Mouse (Mus musculus) forebrain, embryonic 13.5 days (tissue): ENCODE data around the gene Bicral. TPM values are rescaled to one million over a fixed set of nuclear protein-coding genes. Genes with fewer than 3 reads are reported as not detected.

ENCODE experiments used
- ATAC-seq: fragments of 200-750 bp; cut with Nextera tagmentation; 2 replicates; pipeline ENCODE4 v1.8.0; 2017
- H3K27ac ChIP-seq: fragments of 300-500 bp; sonication (generic); 2 replicates; pipeline ENCODE4 v1.5.1; 2015; ENCODE audit warnings: inconsistent platforms, mild to moderate bottlenecking, moderate library complexity
- H3K27me3 ChIP-seq: fragments of 300-500 bp; sonication (generic); 2 replicates; pipeline ENCODE4 v1.6.1; 2015; ENCODE audit warnings: mild to moderate bottlenecking, inconsistent platforms
- H3K36me3 ChIP-seq: fragments of 300-500 bp; sonication (generic); 2 replicates; pipeline ENCODE4 v1.6.1; 2015; ENCODE audit warnings: mild to moderate bottlenecking, inconsistent platforms; ENCODE audit not compliant: poor library complexity, severe bottlenecking
- H3K4me1 ChIP-seq: fragments of 300-500 bp; sonication (generic); 2 replicates; pipeline ENCODE4 v1.6.1; 2015; ENCODE audit warnings: inconsistent platforms
- H3K4me2 ChIP-seq: fragments of 300-500 bp; sonication (generic); 2 replicates; pipeline ENCODE4 v1.6.1; 2015; ENCODE audit warnings: inconsistent platforms, mild to moderate bottlenecking, moderate library complexity
- H3K4me3 ChIP-seq: fragments of 300-500 bp; sonication (generic); 2 replicates; pipeline ENCODE4 v1.5.1; 2015; ENCODE audit warnings: mild to moderate bottlenecking, inconsistent platforms
- H3K9ac ChIP-seq: fragments of 300-500 bp; sonication (generic); 2 replicates; pipeline ENCODE4 v1.6.1; 2015; ENCODE audit warnings: mild to moderate bottlenecking, inconsistent platforms
- H3K9me3 ChIP-seq: fragments of 300-500 bp; sonication (generic); replicated peaks from 2 replicates; pipeline ENCODE4 v1.6.1; 2016; ENCODE audit warnings: inconsistent platforms
- WGBS: fragments of 180-500 bp; shearing (Covaris S2); methylation state at CpG from one replicate; pipeline ENCODE4 v1.1.7; 2015; 5-methylcytosine and 5-hydroxymethylcytosine counted together
- polyA plus RNA-seq: library from polyadenylated mRNA; unstranded; fragments of >200 nt; fragmentation: Nextera tagmentation; extraction: Ambion mirVana; gene quantifications from 2 replicates; pipeline ENCODE4 v1.2.1, GENCODE M21; 2015

Bicral gene
- polyA plus RNA-seq, 1 experiment from 2014 or later, result 5.2 TPM

DNA sequence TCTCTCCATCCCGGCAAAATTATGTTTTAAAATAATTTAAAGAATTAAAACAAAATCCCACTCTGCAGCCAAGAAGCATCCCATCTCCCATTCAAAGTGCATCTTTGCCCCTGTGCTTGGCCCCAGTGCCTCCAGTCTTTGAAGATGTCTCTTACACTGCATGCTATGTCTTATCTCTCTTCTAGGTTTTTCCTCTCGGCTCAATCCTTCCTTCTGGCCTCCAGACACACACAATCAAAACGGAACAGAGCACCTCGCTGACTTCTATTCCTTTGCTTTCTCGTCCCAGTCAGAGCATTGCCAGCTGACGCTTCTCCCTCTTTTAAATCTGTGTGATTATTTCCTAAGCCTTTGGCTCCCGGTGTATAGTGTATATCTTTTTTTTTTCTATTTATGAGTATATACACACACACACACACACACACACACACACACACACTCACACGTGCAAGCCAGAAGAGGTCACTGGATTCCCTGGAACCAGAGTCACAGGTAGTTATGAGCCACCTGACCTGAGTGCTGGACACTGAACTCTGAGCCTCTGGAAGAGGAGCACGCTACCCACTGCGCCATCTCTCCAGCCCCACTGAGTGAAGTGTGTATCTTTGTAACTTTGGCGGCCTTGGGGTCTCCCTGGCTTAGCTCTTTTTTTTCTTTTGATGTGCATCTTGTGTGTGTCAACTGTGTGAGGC is 27.1 kb upstream of the Bicral start:
- no peak for ATAC-seq
- WGBS, result 88% methylated on average over 11 of the region's 11 CpGs
- Histone ChIP-seq H3K27me3 (no peaks in the 10 kb centered on the region), H3K27ac (no peak overlapping the region), H3K4me1 (peaks cover 8% of the 10 kb centered on the region), H3K9me3 (no peaks in the 10 kb centered on the region), H3K4me3 (no peak overlapping the region), H3K4me2 (no peak overlapping the region), H3K9ac (no peak overlapping the region), H3K36me3 (no peaks in the 10 kb centered on the region)

DNA sequence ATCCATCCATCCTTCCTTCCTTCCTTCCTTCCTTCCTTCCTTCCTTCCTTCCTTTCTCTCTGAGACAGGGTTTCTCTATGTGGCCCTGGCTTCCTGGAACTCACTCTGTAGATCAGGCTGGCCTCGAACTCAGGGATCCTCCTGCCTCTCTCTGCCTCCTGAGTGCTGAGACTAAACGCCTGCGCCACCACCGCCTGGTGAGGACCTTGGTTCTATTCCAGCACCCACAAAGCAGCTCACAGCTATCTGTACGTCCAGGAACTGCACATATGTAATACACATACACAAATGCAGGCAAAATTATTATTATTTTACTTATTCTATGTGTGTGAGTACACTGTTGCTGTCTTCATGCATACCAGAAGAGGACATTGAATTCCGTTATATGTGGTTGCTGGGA is 26.5 kb upstream of the Bicral start:
- Histone ChIP-seq H3K27me3 (no peaks in the 10 kb centered on the region), H3K4me2 (no peak overlapping the region), H3K9ac (no peak overlapping the region), H3K27ac (no peak overlapping the region), H3K36me3 (no peaks in the 10 kb centered on the region), H3K9me3 (no peaks in the 10 kb centered on the region), H3K4me1 (peaks cover 12% of the 10 kb centered on the region), H3K4me3 (no peak overlapping the region)
- 92% methylated on average over 6 of the region's 6 CpGs for WGBS
- no peak for ATAC-seq

DNA sequence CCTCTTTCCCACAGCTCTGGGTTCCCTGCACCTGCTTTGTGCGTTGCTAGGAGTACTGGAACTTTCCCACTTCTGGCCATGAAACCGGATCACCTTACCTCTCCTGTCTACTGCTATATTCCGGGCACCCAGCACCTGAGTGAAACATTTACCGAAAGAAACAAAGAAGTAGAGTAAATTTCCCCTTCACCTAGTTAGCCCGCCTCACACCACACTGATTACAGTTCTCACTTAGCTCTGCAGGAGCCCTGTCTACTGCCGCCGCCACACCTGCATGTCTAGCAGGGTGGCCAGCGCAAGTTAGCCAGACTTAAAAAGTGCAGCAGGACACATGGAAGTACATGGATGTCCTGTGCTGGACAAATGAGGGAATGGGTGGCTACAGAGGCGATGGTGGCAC is 24.8 kb upstream of the Bicral start:
- no peak for ATAC-seq
- Histone ChIP-seq H3K4me2 (no peak overlapping the region), H3K27ac (no peak overlapping the region), H3K9me3 (no peaks in the 10 kb centered on the region), H3K4me1 (peaks cover 7% of the 10 kb centered on the region; the same call in 1 of the 2 replicates), H3K4me3 (no peak overlapping the region), H3K9ac (no peak overlapping the region), H3K36me3 (no peaks in the 10 kb centered on the region), H3K27me3 (no peaks in the 10 kb centered on the region)
- 91% methylated on average over 9 of the region's 9 CpGs for WGBS

GRCm38 (mm10) chr17:46881728-46882127 is 23.4 kb upstream of the Bicral start:
- Histone ChIP-seq H3K9ac (no peak overlapping the region), H3K9me3 (no peaks in the 10 kb centered on the region), H3K27me3 (no peaks in the 10 kb centered on the region), H3K4me2 (no peak overlapping the region), H3K36me3 (no peaks in the 10 kb centered on the region), H3K4me3 (no peak overlapping the region), H3K27ac (no peak overlapping the region), H3K4me1 (peaks cover 7% of the 10 kb centered on the region; the same call in 1 of the 2 replicates)
- ATAC-seq, result no peak
- WGBS, result 82% methylated on average over 6 of the region's 6 CpGs

- Histone ChIP-seq H3K4me1 (peaks cover 7% of the 10 kb centered on the region; the same call in 1 of the 2 replicates), H3K27me3 (no peaks in the 10 kb centered on the region), H3K4me2 (no peak overlapping the region), H3K4me3 (no peak overlapping the region), H3K9ac (no peak overlapping the region), H3K9me3 (no peaks in the 10 kb centered on the region), H3K27ac (no peak overlapping the region), H3K36me3 (no peaks in the 10 kb centered on the region)
- 89% methylated on average over 2 of the region's 2 CpGs for WGBS
- ATAC-seq, result no peak
Observed at GRCm38 (mm10) chr17:46880322-46880721, 22.0 kb upstream of the Bicral start.

DNA sequence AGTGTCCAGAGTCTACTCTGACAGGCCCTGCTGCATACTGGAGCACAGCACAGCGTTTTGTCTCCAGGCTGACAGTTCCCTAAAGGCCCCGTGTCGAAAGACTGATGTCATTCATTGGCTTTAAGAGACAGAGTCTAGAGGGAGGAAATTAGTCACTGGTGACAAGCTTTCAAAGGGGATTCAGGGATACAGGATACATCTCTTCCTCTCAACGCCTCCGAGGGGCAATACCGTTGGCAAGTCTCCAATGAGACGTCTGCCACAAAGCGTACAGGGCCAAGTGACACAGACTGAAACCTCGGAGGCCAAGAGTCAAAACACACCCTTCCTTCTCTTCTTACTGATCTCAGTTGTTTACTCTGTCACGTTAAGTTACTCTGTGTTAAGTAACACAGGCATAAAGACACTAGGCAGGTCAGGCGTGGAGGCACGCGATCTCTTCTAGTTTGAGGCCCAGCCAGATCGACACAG is 21.6 kb upstream of the Bicral start:
- no peak for ATAC-seq
- H3K4me2 ChIP-seq, result no peak overlapping the region
- no peak overlapping the region for H3K9ac ChIP-seq
- peaks cover 7% of the 10 kb centered on the region; the same call in 1 of the 2 replicates for H3K4me1 ChIP-seq
- H3K27me3 ChIP-seq, result no peaks in the 10 kb centered on the region
- H3K9me3 ChIP-seq, result no peaks in the 10 kb centered on the region
- 54% methylated on average over 14 of the region's 14 CpGs for WGBS
- no peak overlapping the region for H3K27ac ChIP-seq
- H3K36me3 ChIP-seq, result no peaks in the 10 kb centered on the region
- no peak overlapping the region for H3K4me3 ChIP-seq

- Histone ChIP-seq H3K36me3 (no peaks in the 10 kb centered on the region), H3K4me3 (no peak overlapping the region), H3K4me2 (no peak overlapping the region), H3K9me3 (no peaks in the 10 kb centered on the region), H3K9ac (no peak overlapping the region), H3K27ac (no peak overlapping the region), H3K4me1 (peaks cover 7% of the 10 kb centered on the region; the same call in 1 of the 2 replicates), H3K27me3 (no peaks in the 10 kb centered on the region)
- ATAC-seq, result no peak
- 85% methylated on average over 5 of the region's 5 CpGs for WGBS
Observed at GRCm38 (mm10) chr17:46877061-46877460, 18.8 kb upstream of the Bicral start.

- Histone ChIP-seq H3K4me2 (no peak overlapping the region), H3K4me1 (peaks cover 7% of the 10 kb centered on the region; the same call in 1 of the 2 replicates), H3K9me3 (no peaks in the 10 kb centered on the region), H3K27ac (no peak overlapping the region), H3K27me3 (no peaks in the 10 kb centered on the region), H3K9ac (no peak overlapping the region), H3K4me3 (no peak overlapping the region), H3K36me3 (no peaks in the 10 kb centered on the region)
- 83% methylated on average over 8 of the region's 8 CpGs for WGBS
- no peak for ATAC-seq
Observed at GRCm38 (mm10) chr17:46876371-46876950, 18.2 kb upstream of the Bicral start.

- H3K27me3 ChIP-seq, result no peaks in the 10 kb centered on the region
Observed at GRCm38 (mm10) chr17:46875626-46876025, 17.3 kb upstream of the Bicral start.

GRCm38 (mm10) chr17:46874133-46874532 is 15.9 kb upstream of the Bicral start:
- no peak overlapping the region for H3K9ac ChIP-seq
- no peaks in the 10 kb centered on the region for H3K36me3 ChIP-seq
- H3K4me2 ChIP-seq, result no peak overlapping the region
- no peak overlapping the region for H3K27ac ChIP-seq
- H3K9me3 ChIP-seq, result no peaks in the 10 kb centered on the region
- no peaks in the 10 kb centered on the region for H3K27me3 ChIP-seq
- WGBS, result 58% methylated on average over 10 of the region's 10 CpGs
- no peak for ATAC-seq
- H3K4me1 ChIP-seq, result no peaks in the 10 kb centered on the region
- no peak overlapping the region for H3K4me3 ChIP-seq

More at GRCm38 (mm10) chr17:46875626-46876025, 17.3 kb upstream of the Bicral start:
- no peaks in the 10 kb centered on the region for H3K36me3 ChIP-seq
- H3K4me3 ChIP-seq, result no peak overlapping the region
- WGBS, result 61% methylated on average over 3 of the region's 3 CpGs
- H3K9me3 ChIP-seq, result no peaks in the 10 kb centered on the region
- peaks cover 7% of the 10 kb centered on the region; the same call in 1 of the 2 replicates for H3K4me1 ChIP-seq
- H3K4me2 ChIP-seq, result no peak overlapping the region
- no peak overlapping the region for H3K9ac ChIP-seq
- ATAC-seq, result no peak
- H3K27ac ChIP-seq, result no peak overlapping the region

DNA sequence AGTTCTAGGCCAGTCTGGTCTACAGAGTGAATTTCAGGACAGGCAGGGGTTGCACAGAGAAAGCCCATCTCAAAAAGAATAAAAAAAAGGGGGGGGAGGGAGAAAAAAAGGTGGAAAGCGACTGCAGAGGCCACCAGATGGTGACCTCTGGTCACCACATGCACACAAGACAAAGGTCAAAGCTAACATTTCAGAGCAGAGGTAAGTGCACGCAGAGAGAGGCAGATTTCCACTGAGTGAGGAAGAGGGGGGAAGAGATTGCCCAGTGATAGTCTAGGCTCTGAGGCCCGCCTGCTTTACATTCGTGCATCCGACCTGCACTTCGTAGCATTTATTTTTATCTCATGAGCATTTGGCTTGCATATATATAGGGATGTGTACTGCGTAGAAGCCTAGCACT is 14.5 kb upstream of the Bicral start:
- Histone ChIP-seq H3K27ac (no peak overlapping the region), H3K4me3 (no peak overlapping the region), H3K9ac (no peak overlapping the region), H3K9me3 (no peaks in the 10 kb centered on the region), H3K4me1 (no peaks in the 10 kb centered on the region), H3K4me2 (no peak overlapping the region), H3K27me3 (no peaks in the 10 kb centered on the region), H3K36me3 (no peaks in the 10 kb centered on the region)
- ATAC-seq, result no peak
- 86% methylated on average over 7 of the region's 7 CpGs for whole genome bisulfite sequencing

DNA sequence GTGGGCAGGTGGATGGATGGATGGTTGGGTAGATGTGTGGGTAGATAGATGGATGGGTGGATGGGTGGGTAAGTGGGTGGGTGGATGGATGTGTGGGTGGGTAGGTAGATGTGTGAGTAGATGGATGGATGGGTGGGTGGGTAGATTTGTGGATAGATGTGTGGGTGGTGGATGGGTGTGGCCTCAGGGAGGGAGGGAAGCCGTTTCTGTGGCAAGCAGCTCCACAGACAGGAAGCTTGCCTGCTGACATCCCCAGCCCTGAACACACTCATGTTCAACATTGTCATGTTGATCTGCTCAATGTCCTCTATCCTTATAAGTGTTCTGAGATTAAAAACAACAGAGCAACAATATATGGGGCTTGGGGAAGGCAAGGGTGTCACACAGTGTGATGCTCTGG is 12.6 kb upstream of the Bicral start:
- 81% methylated on average over 1 of the region's 1 CpGs for WGBS
- Histone ChIP-seq H3K4me3 (no peak overlapping the region), H3K36me3 (no peaks in the 10 kb centered on the region), H3K9me3 (no peaks in the 10 kb centered on the region), H3K9ac (no peak overlapping the region), H3K4me1 (no peaks in the 10 kb centered on the region), H3K4me2 (no peak overlapping the region), H3K27ac (no peak overlapping the region), H3K27me3 (no peaks in the 10 kb centered on the region)
- ATAC-seq, result no peak
